Mouse (Mus musculus) stomach, embryonic 15.5 days (tissue): Measurements from ENCODE around the gene Cenpf. TPM values are rescaled to one million over a fixed set of nuclear protein-coding genes. Genes with fewer than 3 reads are reported as not detected.

Experiments used
- ATAC-seq: fragments of 200-750 bp; cut with Nextera tagmentation; 2 replicates; pipeline ENCODE4 v1.8.0; 2017; ENCODE audit warnings: low read depth, moderate number of reproducible peaks, moderate TSS enrichment; ENCODE audit not compliant: insufficient read depth, low FRiP score
- H3K27ac ChIP-seq: fragments of 300-500 bp; sonication (generic); 2 replicates; pipeline ENCODE4 v1.5.1; 2015; ENCODE audit warnings: mild to moderate bottlenecking, inconsistent platforms
- H3K27me3 ChIP-seq: fragments of 300-500 bp; sonication (generic); replicated peaks from 2 replicates; pipeline ENCODE4 v1.6.1; 2015; ENCODE audit warnings: inconsistent platforms
- H3K36me3 ChIP-seq: fragments of 300-500 bp; sonication (generic); 2 replicates; pipeline ENCODE4 v1.6.1; 2015; ENCODE audit warnings: inconsistent platforms
- H3K4me1 ChIP-seq: fragments of 300-500 bp; sonication (generic); 2 replicates; pipeline ENCODE4 v1.6.1; 2015; ENCODE audit warnings: inconsistent platforms
- H3K4me2 ChIP-seq: fragments of 300-500 bp; sonication (generic); 2 replicates; pipeline ENCODE4 v1.6.1; 2015; ENCODE audit warnings: mild to moderate bottlenecking, inconsistent platforms
- H3K4me3 ChIP-seq: fragments of 300-500 bp; sonication (generic); replicated peaks from 2 replicates; pipeline ENCODE4 v1.5.1; 2015; ENCODE audit warnings: inconsistent platforms
- H3K9ac ChIP-seq: fragments of 300-500 bp; sonication (generic); 2 replicates; pipeline ENCODE4 v1.6.1; 2015; ENCODE audit warnings: inconsistent platforms
- H3K9me3 ChIP-seq: fragments of 300-500 bp; sonication (generic); 2 replicates; pipeline ENCODE4 v1.6.1; 2016; ENCODE audit warnings: inconsistent platforms
- WGBS: fragments of 180-500 bp; shearing (Covaris S2); methylation state at CpG from one replicate; pipeline ENCODE4 v1.1.7; 2015; 5-methylcytosine and 5-hydroxymethylcytosine counted together
- polyA plus RNA-seq: library from polyadenylated mRNA; unstranded; fragments of >200 nt; fragmentation: Nextera tagmentation; extraction: Ambion mirVana; gene quantifications from 2 replicates; pipeline ENCODE4 v1.2.1, GENCODE M21; 2015

Cenpf gene
- polyA plus RNA-seq, 1 experiment from 2014 or later: 78.4 TPM

DNA sequence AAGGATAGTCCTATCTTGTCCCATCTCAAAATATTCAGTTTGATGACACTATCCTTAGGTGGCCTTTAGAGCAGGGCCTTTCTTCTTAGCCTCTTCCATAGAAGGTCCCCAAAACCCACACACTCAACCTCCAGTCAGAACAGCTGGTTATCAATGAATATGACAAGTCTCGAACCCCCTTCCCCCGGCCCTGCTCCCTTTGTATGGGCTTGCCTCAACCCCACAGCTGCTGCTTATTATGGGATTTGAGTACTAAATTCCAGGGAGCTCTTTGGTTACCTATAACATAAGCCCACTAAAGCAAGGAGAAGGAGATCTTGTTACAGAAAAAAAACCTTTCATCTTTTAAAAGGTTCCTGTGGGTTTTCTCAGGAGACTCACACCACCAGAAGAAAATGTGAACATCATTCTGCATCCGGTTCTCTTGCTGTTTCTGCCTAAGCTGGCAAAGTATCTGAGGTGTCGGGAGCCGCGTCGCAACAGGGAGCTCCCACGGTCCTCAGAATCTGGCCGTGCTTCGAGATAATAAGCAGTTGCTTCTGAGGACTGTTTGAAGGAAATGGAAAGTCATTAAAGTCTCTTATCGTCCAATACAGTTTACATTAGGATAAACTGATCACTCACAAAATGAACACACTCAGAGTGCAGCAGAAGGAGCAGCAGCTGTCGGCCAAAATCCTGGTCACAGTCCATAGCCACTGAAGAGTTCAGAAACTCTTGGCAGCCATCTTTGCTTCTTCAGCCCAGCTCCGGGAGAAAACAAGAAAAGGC, 68.7 kb downstream of the Cenpf start:
- Histone ChIP-seq H3K4me3 (no peak overlapping the region), H3K27ac (peak overlapping the region; percentile 48; the same call in 1 of the 2 replicates), H3K36me3 (no peaks in the 10 kb centered on the region), H3K9me3 (no peaks in the 10 kb centered on the region), H3K9ac (no peak overlapping the region), H3K4me2 (no peak overlapping the region; the same call in 1 of the 2 replicates), H3K27me3 (no peaks in the 10 kb centered on the region), H3K4me1 (no peaks in the 10 kb centered on the region; the same call in 1 of the 2 replicates)
- ATAC-seq: peak; percentile 75; the same call in 1 of the 2 replicates
- 23% methylated on average over 13 of the region's 13 CpGs for WGBS

- no peak overlapping the region for H3K4me3 ChIP-seq
- no peak overlapping the region for H3K4me2 ChIP-seq
- H3K27me3 ChIP-seq: no peaks in the 10 kb centered on the region
- H3K9ac ChIP-seq: no peak overlapping the region
- WGBS: 88% methylated on average over 5 of the region's 5 CpGs
- no peaks in the 10 kb centered on the region for H3K36me3 ChIP-seq
- ATAC-seq: no peak
- no peaks in the 10 kb centered on the region for H3K9me3 ChIP-seq
- no peaks in the 10 kb centered on the region; the same call in 1 of the 2 replicates for H3K4me1 ChIP-seq
- H3K27ac ChIP-seq: no peak overlapping the region
Observed at GRCm38 (mm10) chr1:189617381-189617780, 70.5 kb downstream of the Cenpf start.

GRCm38 (mm10) chr1:189615246-189615645, 72.6 kb downstream of the Cenpf start:
- H3K27me3 ChIP-seq: no peaks in the 10 kb centered on the region
- no peaks in the 10 kb centered on the region for H3K36me3 ChIP-seq
- 71% methylated on average over 7 of the region's 7 CpGs for WGBS
- no peak overlapping the region for H3K4me3 ChIP-seq
- no peaks in the 10 kb centered on the region for H3K9me3 ChIP-seq
- H3K27ac ChIP-seq: no peak overlapping the region
- ATAC-seq: no peak
- H3K4me2 ChIP-seq: no peak overlapping the region
- H3K4me1 ChIP-seq: no peaks in the 10 kb centered on the region; the same call in 1 of the 2 replicates
- H3K9ac ChIP-seq: no peak overlapping the region

GRCm38 (mm10) chr1:189613076-189613475, 74.8 kb downstream of the Cenpf start:
- 38% methylated on average over 7 of the region's 7 CpGs for WGBS
- ATAC-seq: no peak
- H3K9me3 ChIP-seq: no peaks in the 10 kb centered on the region
- no peak overlapping the region for H3K9ac ChIP-seq
- no peaks in the 10 kb centered on the region for H3K27me3 ChIP-seq
- no peaks in the 10 kb centered on the region for H3K36me3 ChIP-seq
- H3K4me3 ChIP-seq: no peak overlapping the region
- H3K4me1 ChIP-seq: no peaks in the 10 kb centered on the region; the same call in 1 of the 2 replicates
- H3K27ac ChIP-seq: no peak overlapping the region
- no peak overlapping the region for H3K4me2 ChIP-seq

DNA sequence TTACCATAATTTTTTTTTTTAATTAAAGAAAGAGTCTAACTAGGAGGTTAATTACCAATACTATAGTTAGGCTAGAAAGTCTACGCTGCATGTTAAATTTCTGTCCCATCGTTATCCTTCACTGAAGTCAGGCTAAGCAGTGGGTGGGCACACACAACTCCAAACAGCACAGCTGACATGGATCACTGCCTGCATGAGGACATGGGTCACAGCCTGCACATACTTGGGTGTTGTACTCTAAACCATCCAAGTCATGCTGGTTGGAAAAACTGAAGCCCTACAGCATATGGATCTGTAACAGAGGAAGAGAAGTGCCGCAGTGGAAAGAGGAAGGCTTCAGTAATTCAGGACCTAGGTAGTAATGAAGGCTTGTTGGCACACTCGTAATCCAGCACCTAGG, 76.1 kb downstream of the Cenpf start:
- Histone ChIP-seq H3K4me3 (no peak overlapping the region), H3K9ac (no peak overlapping the region), H3K27me3 (no peaks in the 10 kb centered on the region), H3K27ac (no peak overlapping the region), H3K4me1 (no peaks in the 10 kb centered on the region; the same call in 1 of the 2 replicates), H3K9me3 (no peaks in the 10 kb centered on the region), H3K36me3 (no peaks in the 10 kb centered on the region), H3K4me2 (no peak overlapping the region)
- no peak for ATAC-seq
- 60% methylated on average over 4 of the region's 4 CpGs for WGBS

DNA sequence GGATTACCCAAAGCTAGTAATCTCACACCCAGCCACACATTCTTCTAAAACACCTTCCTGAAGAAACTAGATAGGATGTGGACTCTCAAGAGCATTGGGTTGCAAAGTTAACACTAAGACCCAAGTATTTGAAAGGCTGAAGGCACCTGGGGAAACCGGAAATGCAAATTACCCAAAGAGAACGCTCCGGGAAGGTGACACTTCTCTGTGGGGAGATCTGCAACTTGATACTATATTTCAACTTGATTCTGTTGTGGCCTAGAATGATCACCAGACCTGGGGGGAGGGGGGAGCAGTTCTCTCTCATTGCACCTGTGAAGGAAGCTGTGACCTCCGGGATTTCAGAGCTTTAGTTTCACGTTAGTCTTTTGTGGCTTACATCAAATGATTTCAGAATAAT, 79.2 kb downstream of the Cenpf start:
- no peaks in the 10 kb centered on the region for H3K27me3 ChIP-seq
- no peak overlapping the region for H3K9ac ChIP-seq
- H3K27ac ChIP-seq: no peak overlapping the region
- ATAC-seq: no peak
- no peaks in the 10 kb centered on the region for H3K4me1 ChIP-seq
- no peaks in the 10 kb centered on the region for H3K36me3 ChIP-seq
- no peak overlapping the region for H3K4me3 ChIP-seq
- no peaks in the 10 kb centered on the region for H3K9me3 ChIP-seq
- no peak overlapping the region for H3K4me2 ChIP-seq
- 8% methylated on average over 5 of the region's 5 CpGs for WGBS

GRCm38 (mm10) chr1:189608039-189608438, 79.8 kb downstream of the Cenpf start:
- Histone ChIP-seq H3K27ac (no peak overlapping the region), H3K4me2 (no peak overlapping the region), H3K9ac (no peak overlapping the region), H3K27me3 (no peaks in the 10 kb centered on the region), H3K36me3 (no peaks in the 10 kb centered on the region), H3K4me3 (no peak overlapping the region), H3K9me3 (no peaks in the 10 kb centered on the region), H3K4me1 (no peaks in the 10 kb centered on the region)
- 75% methylated on average over 3 of the region's 3 CpGs for WGBS
- ATAC-seq: no peak

DNA sequence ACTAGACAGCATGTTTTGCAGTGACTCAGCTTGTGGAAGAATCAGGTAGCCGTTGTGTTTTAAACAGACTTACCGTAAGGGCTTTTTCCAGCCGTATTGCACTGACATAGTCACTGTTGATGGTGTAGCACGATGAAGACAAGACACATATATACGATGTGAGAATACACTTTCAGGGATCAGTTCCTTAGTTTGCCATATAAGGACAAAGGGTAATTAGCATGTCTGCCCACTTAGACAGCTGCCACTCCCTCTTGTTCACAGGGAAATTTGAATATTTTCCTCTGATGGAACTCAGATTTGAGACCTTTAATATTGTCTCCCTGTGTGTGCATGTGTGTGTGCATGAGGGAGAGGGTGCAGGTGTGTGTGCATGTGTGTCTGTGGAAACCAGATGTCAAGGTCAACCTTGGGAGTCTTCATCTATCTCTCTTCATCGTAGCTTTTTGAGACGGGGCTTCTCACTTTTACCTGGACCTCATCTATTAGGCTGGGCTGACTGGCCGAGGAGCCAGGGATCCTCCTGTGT, 82.2 kb downstream of the Cenpf start:
- no peak overlapping the region for H3K4me2 ChIP-seq
- WGBS: 77% methylated on average over 8 of the region's 8 CpGs
- no peak overlapping the region for H3K27ac ChIP-seq
- H3K4me1 ChIP-seq: no peaks in the 10 kb centered on the region
- no peaks in the 10 kb centered on the region for H3K36me3 ChIP-seq
- H3K9me3 ChIP-seq: no peaks in the 10 kb centered on the region
- H3K9ac ChIP-seq: no peak overlapping the region
- H3K27me3 ChIP-seq: no peaks in the 10 kb centered on the region
- ATAC-seq: no peak
- H3K4me3 ChIP-seq: no peak overlapping the region

DNA sequence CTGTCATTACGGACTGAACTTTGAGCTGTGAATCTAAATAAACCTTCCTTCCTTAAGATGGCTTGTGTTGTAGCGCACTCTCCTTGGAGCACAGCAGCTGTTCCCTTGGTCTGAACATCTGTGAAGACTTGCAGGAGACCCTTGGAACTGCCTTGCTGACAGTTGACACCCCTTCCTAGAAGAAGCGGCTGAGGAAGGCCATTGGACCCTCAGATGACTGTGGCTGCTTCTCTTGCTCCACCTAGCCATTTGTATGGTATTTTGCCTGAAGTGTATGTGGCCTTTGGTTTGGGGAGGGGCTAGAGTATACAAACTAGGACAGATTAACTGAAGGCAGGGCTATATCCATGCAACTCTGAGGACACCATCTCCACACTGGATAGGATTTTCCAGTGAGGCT, 90.8 kb downstream of the Cenpf start:
- Histone ChIP-seq H3K27me3 (no peaks in the 10 kb centered on the region), H3K9me3 (no peaks in the 10 kb centered on the region), H3K4me2 (no peak overlapping the region), H3K27ac (no peak overlapping the region), H3K36me3 (no peaks in the 10 kb centered on the region), H3K4me3 (no peak overlapping the region), H3K9ac (no peak overlapping the region), H3K4me1 (no peaks in the 10 kb centered on the region)
- ATAC-seq: no peak
- 75% methylated on average over 3 of the region's 3 CpGs for WGBS

Other genes with a start within 250 kb of the Cenpf start
- gene Ptpn14, start 40.2 kb upstream of the Cenpf start, polyA plus RNA-seq: 7.6 and 10.0 TPM in 2 replicates
- gene Smyd2, start 234.3 kb upstream of the Cenpf start, polyA plus RNA-seq: 93.1 and 102 TPM in 2 replicates